Mouse (Mus musculus): ENCODE data around the gene Rnf43. TPM values are rescaled to one million over a fixed set of nuclear protein-coding genes. Genes with fewer than 3 reads are reported as not detected.

The Rnf43 gene
- polyA plus RNA-seq, 1 experiment from 2014 or later, result 0.65 TPM

- Histone ChIP-seq H3K4me1 (replicated peaks) (no peaks in the 10 kb centered on the region), H3K36me3 (no peaks in the 10 kb centered on the region), H3K9ac (no peak overlapping the region), H3K4me3 (no peak overlapping the region), H3K27me3 (no peaks in the 10 kb centered on the region), H3K9me3 (no peaks in the 10 kb centered on the region), H3K27ac (replicated peaks) (no peak overlapping the region), H3K4me2 (no peak overlapping the region)
- ATAC-seq (ENCODE audit: low FRiP score, low read depth), result no peak
- WGBS, result 88% methylated on average over 14 of the region's 14 CpGs
These were observed 39.5 kb downstream of the Rnf43 start for GRCm38 (mm10) chr11:87701877-87702620.

DNA sequence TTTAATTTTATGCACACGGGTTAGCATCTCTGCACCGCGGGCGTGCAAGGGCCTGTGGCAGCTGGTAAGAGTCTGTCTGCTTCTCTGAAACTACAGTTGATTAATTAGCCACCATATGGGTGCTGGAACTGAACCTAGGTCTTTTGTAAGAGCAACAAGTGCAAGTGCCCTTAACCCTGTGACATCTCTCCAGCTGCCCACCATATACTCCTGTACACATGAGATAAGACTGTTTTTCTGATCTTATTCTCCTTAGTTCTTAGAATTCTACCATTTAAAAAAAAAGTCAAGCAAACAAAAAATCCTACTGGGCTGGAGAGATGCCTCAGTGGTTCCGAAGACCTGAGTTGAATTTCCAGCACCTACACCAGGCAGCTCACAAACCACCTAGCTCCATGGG is 41.1 kb downstream of the Rnf43 start:
- H3K4me3 ChIP-seq, result no peak overlapping the region
- H3K27ac ChIP-seq (replicated peaks), result no peak overlapping the region
- no peak for ATAC-seq (ENCODE audit: low FRiP score, low read depth)
- WGBS, result 74% methylated on average over 5 of the region's 5 CpGs
- no peaks in the 10 kb centered on the region for H3K4me1 ChIP-seq (replicated peaks)
- no peaks in the 10 kb centered on the region for H3K27me3 ChIP-seq
- no peaks in the 10 kb centered on the region for H3K9me3 ChIP-seq
- H3K4me2 ChIP-seq, result no peak overlapping the region
- no peaks in the 10 kb centered on the region for H3K36me3 ChIP-seq
- no peak overlapping the region for H3K9ac ChIP-seq

- Histone ChIP-seq H3K36me3 (no peaks in the 10 kb centered on the region), H3K27ac (replicated peaks) (no peak overlapping the region), H3K9me3 (no peaks in the 10 kb centered on the region), H3K4me3 (no peak overlapping the region), H3K4me2 (no peak overlapping the region), H3K4me1 (replicated peaks) (no peaks in the 10 kb centered on the region), H3K9ac (no peak overlapping the region), H3K27me3 (no peaks in the 10 kb centered on the region)
- WGBS, result 83% methylated on average over 9 of the region's 9 CpGs
- ATAC-seq (ENCODE audit: low FRiP score, low read depth), result no peak
These were observed 41.8 kb downstream of the Rnf43 start for GRCm38 (mm10) chr11:87704289-87704688.

- H3K4me3 ChIP-seq, result no peak overlapping the region
- 12% methylated on average over 8 of the region's 8 CpGs for WGBS
- H3K9ac ChIP-seq, result no peak overlapping the region
- H3K27ac ChIP-seq (replicated peaks), result no peak overlapping the region
- peaks cover 10% of the 10 kb centered on the region for H3K4me1 ChIP-seq (replicated peaks)
- ATAC-seq (ENCODE audit: low FRiP score, low read depth), result no peak
- no peaks in the 10 kb centered on the region for H3K36me3 ChIP-seq
- H3K9me3 ChIP-seq, result no peaks in the 10 kb centered on the region
- no peak overlapping the region for H3K4me2 ChIP-seq
- H3K27me3 ChIP-seq, result no peaks in the 10 kb centered on the region; the same call in 1 of the 2 replicates
These were observed 45.0 kb downstream of the Rnf43 start for GRCm38 (mm10) chr11:87707570-87707969.

DNA sequence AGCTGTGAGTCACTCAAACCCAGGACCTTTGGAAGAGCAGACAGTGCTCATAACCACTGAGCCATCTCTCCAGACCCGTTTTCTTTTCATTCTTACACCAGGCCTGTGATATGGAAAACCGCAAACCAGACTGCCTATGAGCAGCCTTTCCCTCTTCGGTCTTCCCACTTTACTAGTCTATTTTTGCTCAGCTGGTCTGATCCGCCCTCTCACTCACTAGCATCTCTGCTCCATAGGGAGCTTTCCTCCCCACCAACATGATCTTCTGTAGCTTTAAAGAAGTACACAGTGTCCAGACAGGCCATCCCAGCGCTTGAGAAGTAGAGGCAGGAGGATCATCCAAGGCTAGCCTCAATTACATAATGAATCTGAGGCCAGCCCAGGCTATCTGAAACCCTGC is 46.5 kb downstream of the Rnf43 start:
- no peak overlapping the region for H3K27ac ChIP-seq (replicated peaks)
- no peak overlapping the region for H3K4me2 ChIP-seq

GRCm38 (mm10) chr11:87709513-87710261 is 47.2 kb downstream of the Rnf43 start:
- H3K9ac ChIP-seq, result no peak overlapping the region
- no peaks in the 10 kb centered on the region for H3K9me3 ChIP-seq
- 15% methylated on average over 21 of the region's 21 CpGs for WGBS
- H3K4me1 ChIP-seq (replicated peaks), result peaks cover 10% of the 10 kb centered on the region
- ATAC-seq (ENCODE audit: low FRiP score, low read depth), result no peak
- H3K36me3 ChIP-seq, result no peaks in the 10 kb centered on the region
- H3K27ac ChIP-seq (replicated peaks), result no peak overlapping the region
- peak overlapping the region; percentile 54 for H3K4me2 ChIP-seq
- H3K4me3 ChIP-seq, result peak overlapping the region; percentile 26
- H3K27me3 ChIP-seq, result no peaks in the 10 kb centered on the region; the same call in 1 of the 2 replicates

More for the DNA sequence above, 46.5 kb downstream of the Rnf43 start:
- 85% methylated on average over 5 of the region's 5 CpGs for WGBS
- Histone ChIP-seq H3K9ac (no peak overlapping the region), H3K9me3 (no peaks in the 10 kb centered on the region), H3K36me3 (no peaks in the 10 kb centered on the region), H3K4me3 (no peak overlapping the region), H3K27me3 (no peaks in the 10 kb centered on the region; the same call in 1 of the 2 replicates), H3K4me1 (replicated peaks) (peaks cover 10% of the 10 kb centered on the region)
- ATAC-seq (ENCODE audit: low FRiP score, low read depth), result no peak

- H3K4me1 ChIP-seq (replicated peaks), result peaks cover 10% of the 10 kb centered on the region
- 58% methylated on average over 7 of the region's 7 CpGs for WGBS
- H3K36me3 ChIP-seq, result no peaks in the 10 kb centered on the region
- no peak overlapping the region for H3K27ac ChIP-seq (replicated peaks)
- ATAC-seq (ENCODE audit: low FRiP score, low read depth), result no peak
- no peaks in the 10 kb centered on the region; the same call in 1 of the 2 replicates for H3K27me3 ChIP-seq
- no peaks in the 10 kb centered on the region for H3K9me3 ChIP-seq
- no peak overlapping the region for H3K9ac ChIP-seq
- H3K4me2 ChIP-seq, result peak overlapping the region; percentile 54
- peak overlapping the region; percentile 26 for H3K4me3 ChIP-seq
These were observed 47.7 kb downstream of the Rnf43 start for GRCm38 (mm10) chr11:87710262-87710615.

- no peak overlapping the region for H3K27ac ChIP-seq (replicated peaks)
- no peaks in the 10 kb centered on the region; the same call in 1 of the 2 replicates for H3K27me3 ChIP-seq
- no peak overlapping the region for H3K4me2 ChIP-seq
- no peaks in the 10 kb centered on the region for H3K9me3 ChIP-seq
- peaks cover 10% of the 10 kb centered on the region for H3K4me1 ChIP-seq (replicated peaks)
- H3K36me3 ChIP-seq, result no peaks in the 10 kb centered on the region
- WGBS, result 85% methylated on average over 4 of the region's 4 CpGs
- no peak overlapping the region for H3K4me3 ChIP-seq
- no peak overlapping the region for H3K9ac ChIP-seq
- ATAC-seq (ENCODE audit: low FRiP score, low read depth), result no peak
These were observed 49.7 kb downstream of the Rnf43 start for GRCm38 (mm10) chr11:87712188-87712587.

- Histone ChIP-seq H3K27me3 (no peaks in the 10 kb centered on the region; the same call in 1 of the 2 replicates), H3K9ac (no peak overlapping the region), H3K4me2 (no peak overlapping the region), H3K36me3 (no peaks in the 10 kb centered on the region), H3K9me3 (no peaks in the 10 kb centered on the region), H3K27ac (replicated peaks) (no peak overlapping the region), H3K4me3 (no peak overlapping the region), H3K4me1 (replicated peaks) (no peaks in the 10 kb centered on the region)
- ATAC-seq (ENCODE audit: low FRiP score, low read depth), result no peak
- WGBS, result 86% methylated on average over 4 of the region's 4 CpGs
These were observed 53.5 kb downstream of the Rnf43 start for GRCm38 (mm10) chr11:87715999-87716398.

DNA sequence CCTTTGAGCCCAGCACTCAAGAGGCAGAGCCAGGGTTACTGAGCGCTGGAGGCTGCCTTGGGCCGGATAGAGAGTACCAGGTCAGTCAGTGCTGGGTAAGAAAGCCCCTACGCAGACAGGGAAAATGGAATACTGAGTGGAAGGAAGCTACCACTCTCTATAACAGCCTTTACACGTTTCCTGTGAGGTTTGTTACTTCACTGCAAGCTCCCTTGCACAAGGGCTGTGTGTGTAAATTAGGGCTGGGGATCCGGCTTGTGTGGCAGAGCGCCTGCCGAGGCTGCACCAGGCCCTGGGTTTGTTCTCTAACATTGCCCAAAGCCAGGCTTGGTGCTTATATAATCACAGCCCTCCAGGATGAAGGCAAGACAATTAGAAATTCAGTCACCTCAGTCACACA is 57.0 kb downstream of the Rnf43 start:
- Histone ChIP-seq H3K9ac (no peak overlapping the region), H3K27me3 (no peaks in the 10 kb centered on the region), H3K4me2 (no peak overlapping the region), H3K4me1 (replicated peaks) (no peaks in the 10 kb centered on the region), H3K9me3 (no peaks in the 10 kb centered on the region), H3K36me3 (no peaks in the 10 kb centered on the region), H3K4me3 (no peak overlapping the region), H3K27ac (replicated peaks) (no peak overlapping the region)
- 65% methylated on average over 7 of the region's 7 CpGs for WGBS
- ATAC-seq (ENCODE audit: low FRiP score, low read depth), result no peak

GRCm38 (mm10) chr11:87720324-87720723 is 57.8 kb downstream of the Rnf43 start:
- H3K9me3 ChIP-seq, result no peaks in the 10 kb centered on the region
- no peaks in the 10 kb centered on the region for H3K4me1 ChIP-seq (replicated peaks)
- H3K4me2 ChIP-seq, result no peak overlapping the region
- 57% methylated on average over 9 of the region's 9 CpGs for WGBS
- no peak overlapping the region for H3K27ac ChIP-seq (replicated peaks)
- no peaks in the 10 kb centered on the region for H3K27me3 ChIP-seq
- no peak for ATAC-seq (ENCODE audit: low FRiP score, low read depth)
- no peaks in the 10 kb centered on the region for H3K36me3 ChIP-seq
- no peak overlapping the region for H3K4me3 ChIP-seq
- H3K9ac ChIP-seq, result no peak overlapping the region

DNA sequence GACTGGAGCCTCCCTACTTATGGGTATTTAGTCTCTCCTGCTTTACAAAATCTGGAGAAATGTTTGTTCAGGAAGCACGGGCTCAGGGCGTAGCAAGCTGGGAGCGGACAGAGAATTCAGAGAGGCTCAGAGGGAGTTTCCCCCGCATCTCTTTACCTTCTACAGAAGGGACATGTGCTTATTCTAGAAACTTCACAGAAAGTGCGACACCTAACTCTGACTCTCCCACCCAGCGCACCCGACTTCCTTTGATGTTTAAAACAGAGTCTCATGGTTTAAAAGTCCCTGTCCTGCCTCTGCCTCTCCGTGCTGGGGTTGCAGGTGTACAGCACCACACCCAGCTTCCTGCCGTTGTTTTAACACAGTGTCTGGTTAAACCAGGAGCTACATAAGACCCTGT is 58.3 kb downstream of the Rnf43 start:
- no peak overlapping the region for H3K4me3 ChIP-seq
- 0 out of 2 replicates have a peak, but pooled peaks cover 1% of the 10 kb centered on the region for H3K4me1 ChIP-seq (replicated peaks)
- no peak overlapping the region for H3K27ac ChIP-seq (replicated peaks)
- H3K27me3 ChIP-seq, result no peaks in the 10 kb centered on the region
- H3K36me3 ChIP-seq, result no peaks in the 10 kb centered on the region
- ATAC-seq (ENCODE audit: low FRiP score, low read depth), result no peak
- 77% methylated on average over 9 of the region's 9 CpGs for WGBS
- no peak overlapping the region for H3K9ac ChIP-seq
- H3K4me2 ChIP-seq, result no peak overlapping the region
- no peaks in the 10 kb centered on the region for H3K9me3 ChIP-seq
